Mouse (Mus musculus): ENCODE measurements at regions not wholly inside any gene's neighbourhood (a gene's known extent, or its start where the extent isn't known, plus 50 kb on each side); places are given as distances from the start of the nearest gene placed in this dataset.
A peak's percentile ranks its signal among the peaks of the same experiment; 100 is the strongest.

- in situ Hi-C loops (cut with MboI; ENCODE audit: low sequenced_read_pairs in 2 of 2, unreplicated experiment in 2 of 2): no loop called here
- no peaks in the 10 kb centered on the region for H3K36me3 ChIP-seq (ENCODE audit: control insufficient read depth, insufficient read depth, low read length, poor library complexity, severe bottlenecking)
- TF ChIP-seq ZNF384 (IDR thresholded peaks at IDR 0.05; ENCODE audit: low read depth, low read length) (no peak), CHD2 (IDR thresholded peaks at IDR 0.05; ENCODE audit: low read depth, low read length) (no peak), HCFC1 (IDR thresholded peaks at IDR 0.05; ENCODE audit: borderline replicate concordance, insufficient read depth, low read length) (no peak)
- DNase-seq (ENCODE audit: low read depth, low spot score): no peak
- H3K4me3 ChIP-seq (ENCODE audit: insufficient read depth in 1 of 2, low read depth in 1 of 2, low read length in 2 of 2, poor library complexity in 1 of 2, severe bottlenecking in 1 of 2): no peak overlapping the region
- no peak overlapping the region for H3K27ac ChIP-seq (ENCODE audit: insufficient read depth, low read depth, low read length, poor library complexity, severe bottlenecking)
- no peaks in the 10 kb centered on the region for H3K4me1 ChIP-seq (ENCODE audit: control insufficient read depth in 2 of 2, insufficient read depth in 2 of 2, low read length in 2 of 2, poor library complexity in 1 of 2)
- no peak overlapping the region for H3K9ac ChIP-seq (ENCODE audit: insufficient read depth, low read depth, low read length, poor library complexity, severe bottlenecking)
- no peaks in the 10 kb centered on the region for H3K9me3 ChIP-seq (ENCODE audit: control insufficient read depth, insufficient read depth, low read depth, low read length)
Measured at GRCm38 (mm10) chr2:10307376-10307775, 62.9 kb upstream of the Sfmbt2 start.

GRCm38 (mm10) chr2:10309656-10310055, 60.7 kb upstream of the Sfmbt2 start:
- Histone ChIP-seq H3K9ac (ENCODE audit: insufficient read depth, low read depth, low read length, poor library complexity, severe bottlenecking) (no peak overlapping the region), H3K9me3 (ENCODE audit: control insufficient read depth, insufficient read depth, low read depth, low read length) (no peaks in the 10 kb centered on the region), H3K4me3 (ENCODE audit: insufficient read depth in 1 of 2, low read depth in 1 of 2, low read length in 2 of 2, poor library complexity in 1 of 2, severe bottlenecking in 1 of 2) (no peak overlapping the region), H3K36me3 (ENCODE audit: control insufficient read depth, insufficient read depth, low read length, poor library complexity, severe bottlenecking) (no peaks in the 10 kb centered on the region), H3K27ac (ENCODE audit: insufficient read depth, low read depth, low read length, poor library complexity, severe bottlenecking) (no peak overlapping the region), H3K4me1 (ENCODE audit: control insufficient read depth in 2 of 2, insufficient read depth in 2 of 2, low read length in 2 of 2, poor library complexity in 1 of 2) (peaks cover 0 to under 1% of the 10 kb centered on the region in 2 experiments; a peak in 1 of 4 replicates)
- no peak for DNase-seq (ENCODE audit: low read depth, low spot score)
- in situ Hi-C loops (cut with MboI; ENCODE audit: low sequenced_read_pairs in 2 of 2, unreplicated experiment in 2 of 2): no loop called here
- TF ChIP-seq CHD2 (IDR thresholded peaks at IDR 0.05; ENCODE audit: low read depth, low read length) (no peak), ZNF384 (IDR thresholded peaks at IDR 0.05; ENCODE audit: low read depth, low read length) (no peak), HCFC1 (IDR thresholded peaks at IDR 0.05; ENCODE audit: borderline replicate concordance, insufficient read depth, low read length) (no peak), ZC3H11A (IDR thresholded peaks at IDR 0.05; ENCODE audit: borderline replicate concordance, low read depth, low read length) (no peak), MAFK (IDR thresholded peaks at IDR 0.05; ENCODE audit: insufficient read depth, low read depth, low read length) (no peak)

GRCm38 (mm10) chr2:10311719-10312118, 58.6 kb upstream of the Sfmbt2 start:
- no peaks in the 10 kb centered on the region for H3K9me3 ChIP-seq (ENCODE audit: control insufficient read depth, insufficient read depth, low read depth, low read length)
- no peak overlapping the region for H3K9ac ChIP-seq (ENCODE audit: insufficient read depth, low read depth, low read length, poor library complexity, severe bottlenecking)
- in situ Hi-C loops (cut with MboI; ENCODE audit: low sequenced_read_pairs in 2 of 2, unreplicated experiment in 2 of 2): no loop called here
- no peak overlapping the region for H3K27ac ChIP-seq (ENCODE audit: insufficient read depth, low read depth, low read length, poor library complexity, severe bottlenecking)
- peak; percentile 94 for DNase-seq (ENCODE audit: low read depth, low spot score)
- peaks cover 0 to 3% of the 10 kb centered on the region in 2 experiments; a peak in 1 of 4 replicates for H3K4me1 ChIP-seq (ENCODE audit: control insufficient read depth in 2 of 2, insufficient read depth in 2 of 2, low read length in 2 of 2, poor library complexity in 1 of 2)
- peak overlapping the region in 1 of 2 experiments; percentile 49; a peak in 2 of 4 replicates for H3K4me3 ChIP-seq (ENCODE audit: insufficient read depth in 1 of 2, low read depth in 1 of 2, low read length in 2 of 2, poor library complexity in 1 of 2, severe bottlenecking in 1 of 2)
- H3K36me3 ChIP-seq (ENCODE audit: control insufficient read depth, insufficient read depth, low read length, poor library complexity, severe bottlenecking): no peaks in the 10 kb centered on the region; the same call in 1 of the 2 replicates
- TF ChIP-seq ZNF384 (IDR thresholded peaks at IDR 0.05; ENCODE audit: low read depth, low read length) (no peak), MAFK (IDR thresholded peaks at IDR 0.05; ENCODE audit: insufficient read depth, low read depth, low read length) (no peak), ZC3H11A (IDR thresholded peaks at IDR 0.05; ENCODE audit: borderline replicate concordance, low read depth, low read length) (no peak), HCFC1 (IDR thresholded peaks at IDR 0.05; ENCODE audit: borderline replicate concordance, insufficient read depth, low read length) (no peak), CHD2 (IDR thresholded peaks at IDR 0.05; ENCODE audit: low read depth, low read length) (no peak)

GRCm38 (mm10) chr2:10312398-10312797, 57.9 kb upstream of the Sfmbt2 start:
- no peak for DNase-seq (ENCODE audit: low read depth, low spot score)
- Histone ChIP-seq H3K4me1 (ENCODE audit: control insufficient read depth in 2 of 2, insufficient read depth in 2 of 2, low read length in 2 of 2, poor library complexity in 1 of 2) (peaks cover 0 to 5% of the 10 kb centered on the region in 2 experiments; a peak in 1 of 4 replicates), H3K9ac (ENCODE audit: insufficient read depth, low read depth, low read length, poor library complexity, severe bottlenecking) (no peak overlapping the region), H3K27ac (ENCODE audit: insufficient read depth, low read depth, low read length, poor library complexity, severe bottlenecking) (no peak overlapping the region), H3K4me3 (ENCODE audit: insufficient read depth in 1 of 2, low read depth in 1 of 2, low read length in 2 of 2, poor library complexity in 1 of 2, severe bottlenecking in 1 of 2) (peak overlapping the region; percentile 37 to 49; a peak in 3 of 4 replicates), H3K9me3 (ENCODE audit: control insufficient read depth, insufficient read depth, low read depth, low read length) (no peaks in the 10 kb centered on the region), H3K36me3 (ENCODE audit: control insufficient read depth, insufficient read depth, low read length, poor library complexity, severe bottlenecking) (no peaks in the 10 kb centered on the region; the same call in 1 of the 2 replicates)
- in situ Hi-C loops (cut with MboI; ENCODE audit: low sequenced_read_pairs in 2 of 2, unreplicated experiment in 2 of 2): no loop called here
- TF ChIP-seq HCFC1 (IDR thresholded peaks at IDR 0.05; ENCODE audit: borderline replicate concordance, insufficient read depth, low read length): no peak
- no peak for TF ChIP-seq ZC3H11A (IDR thresholded peaks at IDR 0.05; ENCODE audit: borderline replicate concordance, low read depth, low read length)
- no peak for TF ChIP-seq CHD2 (IDR thresholded peaks at IDR 0.05; ENCODE audit: low read depth, low read length)
- TF ChIP-seq ZNF384 (IDR thresholded peaks at IDR 0.05; ENCODE audit: low read depth, low read length): no peak
- no peak for TF ChIP-seq MAFK (IDR thresholded peaks at IDR 0.05; ENCODE audit: insufficient read depth, low read depth, low read length)

All from ES-E14 (cell line).